Mouse (Mus musculus): Measurements from ENCODE around the gene Fam174b. TPM values are rescaled to one million over a fixed set of nuclear protein-coding genes. Genes with fewer than 3 reads are reported as not detected.

Gene Fam174b
- polyA plus RNA-seq (2012; rRNA removed) (20.8 and 23.4 TPM in 2 replicates), polyA plus RNA-seq (2014; fragmentation: Nextera tagmentation; extraction: Ambion mirVana) (31.3 and 34.4 TPM in 2 replicates)

- peaks cover 14% of the 10 kb centered on the region for H3K27me3 ChIP-seq (ENCODE audit: control insufficient read depth, insufficient read depth, low read length)
- H3K4me1 ChIP-seq (ENCODE audit: control insufficient read depth, insufficient read depth, low read length), result peaks cover 14% of the 10 kb centered on the region
- DNase-seq (ENCODE audit: low spot score) (peak; percentile 54), ATAC-seq (ENCODE audit: low FRiP score, low read depth) (peak; percentile 83)
- no peaks in the 10 kb centered on the region for H3K9me3 ChIP-seq (ENCODE audit: control insufficient read depth, low read length)
- no peaks in the 10 kb centered on the region for H3K36me3 ChIP-seq (ENCODE audit: control insufficient read depth, insufficient read depth, low read length)
- peak within 1 kb of the TSS; percentile 66 for H3K4me3 ChIP-seq (replicated peaks; ENCODE audit: low read length)
- TF ChIP-seq POLR2A (IDR thresholded peaks at IDR 0.05; ENCODE audit: borderline replicate concordance, extremely low read depth, insufficient read depth, insufficient read length), result no peak
- H3K4me2 ChIP-seq (replicated peaks; ENCODE audit: low read depth, low read length, severe bottlenecking), result peak within 1 kb of the TSS; percentile 98
- peak within 1 kb of the TSS; percentile 76 for H3K9ac ChIP-seq (ENCODE audit: low read depth, low read length, severe bottlenecking)
- peak within 1 kb of the TSS; percentile 52 for H3K27ac ChIP-seq (replicated peaks; ENCODE audit: low read depth, low read length)
- 1% methylated on average over 57 of the region's 94 CpGs for WGBS
Observed at GRCm38 (mm10) chr7:73740111-73741035, at the start of gene Fam174b. TSS of gene Fam174b (plus strand) at chr7:73740302.

- H3K27me3 ChIP-seq (ENCODE audit: control insufficient read depth, insufficient read depth, low read length), result no peaks in the 10 kb centered on the region
- no peaks in the 10 kb centered on the region for H3K4me1 ChIP-seq (ENCODE audit: control insufficient read depth, insufficient read depth, low read length)
- DNase-seq (ENCODE audit: low spot score), result no peak
- no peak overlapping the region for H3K4me3 ChIP-seq (replicated peaks; ENCODE audit: low read length)
- no peaks in the 10 kb centered on the region for H3K36me3 ChIP-seq (ENCODE audit: control insufficient read depth, insufficient read depth, low read length)
- H3K4me2 ChIP-seq (replicated peaks; ENCODE audit: low read depth, low read length, severe bottlenecking), result no peak overlapping the region
- ATAC-seq (ENCODE audit: low FRiP score, low read depth), result no peak
- H3K27ac ChIP-seq (replicated peaks; ENCODE audit: low read depth, low read length), result no peak overlapping the region
- H3K9me3 ChIP-seq (ENCODE audit: control insufficient read depth, low read length), result no peaks in the 10 kb centered on the region
- no peak for TF ChIP-seq POLR2A (IDR thresholded peaks at IDR 0.05; ENCODE audit: borderline replicate concordance, extremely low read depth, insufficient read depth, insufficient read length)
- H3K9ac ChIP-seq (ENCODE audit: low read depth, low read length, severe bottlenecking), result no peak overlapping the region
- 66% methylated on average over 3 of the region's 3 CpGs for WGBS
Observed at GRCm38 (mm10) chr7:73697092-73697491, 43.0 kb upstream of the Fam174b start.

- TF ChIP-seq POLR2A (IDR thresholded peaks at IDR 0.05; ENCODE audit: borderline replicate concordance, extremely low read depth, insufficient read depth, insufficient read length), result no peak
- ATAC-seq (ENCODE audit: low FRiP score, low read depth), result no peak
- H3K4me3 ChIP-seq (replicated peaks; ENCODE audit: low read length), result no peak overlapping the region
Observed at GRCm38 (mm10) chr7:73704305-73704704, 35.8 kb upstream of the Fam174b start.

GRCm38 (mm10) chr7:73713506-73713905, 26.6 kb upstream of the Fam174b start:
- DNase-seq (ENCODE audit: low spot score) (no peak), ATAC-seq (ENCODE audit: low FRiP score, low read depth) (no peak)
- Histone ChIP-seq H3K4me1 (ENCODE audit: control insufficient read depth, insufficient read depth, low read length) (0 out of 2 replicates have a peak, but pooled peaks cover 2% of the 10 kb centered on the region), H3K4me2 (replicated peaks; ENCODE audit: low read depth, low read length, severe bottlenecking) (no peak overlapping the region), H3K4me3 (replicated peaks; ENCODE audit: low read length) (no peak overlapping the region), H3K27ac (replicated peaks; ENCODE audit: low read depth, low read length) (no peak overlapping the region), H3K27me3 (ENCODE audit: control insufficient read depth, insufficient read depth, low read length) (no peaks in the 10 kb centered on the region), H3K36me3 (ENCODE audit: control insufficient read depth, insufficient read depth, low read length) (no peaks in the 10 kb centered on the region), H3K9me3 (ENCODE audit: control insufficient read depth, low read length) (peaks cover 4% of the 10 kb centered on the region; the same call in 1 of the 2 replicates), H3K9ac (ENCODE audit: low read depth, low read length, severe bottlenecking) (no peak overlapping the region)
- no peak for TF ChIP-seq POLR2A (IDR thresholded peaks at IDR 0.05; ENCODE audit: borderline replicate concordance, extremely low read depth, insufficient read depth, insufficient read length)
- WGBS, result 89% methylated on average over 8 of the region's 8 CpGs

More at GRCm38 (mm10) chr7:73704305-73704704, 35.8 kb upstream of the Fam174b start:
- Histone ChIP-seq H3K9me3 (ENCODE audit: control insufficient read depth, low read length) (no peaks in the 10 kb centered on the region), H3K9ac (ENCODE audit: low read depth, low read length, severe bottlenecking) (no peak overlapping the region), H3K36me3 (ENCODE audit: control insufficient read depth, insufficient read depth, low read length) (no peaks in the 10 kb centered on the region), H3K4me1 (ENCODE audit: control insufficient read depth, insufficient read depth, low read length) (no peaks in the 10 kb centered on the region), H3K4me2 (replicated peaks; ENCODE audit: low read depth, low read length, severe bottlenecking) (no peak overlapping the region), H3K27me3 (ENCODE audit: control insufficient read depth, insufficient read depth, low read length) (no peaks in the 10 kb centered on the region), H3K27ac (replicated peaks; ENCODE audit: low read depth, low read length) (no peak overlapping the region)
- no peak for DNase-seq (ENCODE audit: low spot score)

GRCm38 (mm10) chr7:73715928-73716749, 24.0 kb upstream of the Fam174b start:
- H3K4me2 ChIP-seq (replicated peaks; ENCODE audit: low read depth, low read length, severe bottlenecking), result peak overlapping the region; percentile 13; the same call in 1 of the 2 replicates
- no peak overlapping the region for H3K9ac ChIP-seq (ENCODE audit: low read depth, low read length, severe bottlenecking)
- DNase-seq (ENCODE audit: low spot score), result peak; percentile 81

More at GRCm38 (mm10) chr7:73715928-73716749, 24.0 kb upstream of the Fam174b start:
- 30% methylated on average over 15 of the region's 15 CpGs for WGBS
- peak overlapping the region; percentile 71; the same call in 1 of the 2 replicates for H3K27ac ChIP-seq (replicated peaks; ENCODE audit: low read depth, low read length)
- no peak for TF ChIP-seq POLR2A (IDR thresholded peaks at IDR 0.05; ENCODE audit: borderline replicate concordance, extremely low read depth, insufficient read depth, insufficient read length)
- peaks cover 4% of the 10 kb centered on the region; the same call in 1 of the 2 replicates for H3K9me3 ChIP-seq (ENCODE audit: control insufficient read depth, low read length)
- 0 out of 2 replicates have a peak, but pooled peaks cover 2% of the 10 kb centered on the region for H3K4me1 ChIP-seq (ENCODE audit: control insufficient read depth, insufficient read depth, low read length)
- peak; percentile 89 for ATAC-seq (ENCODE audit: low FRiP score, low read depth)
- no peaks in the 10 kb centered on the region for H3K27me3 ChIP-seq (ENCODE audit: control insufficient read depth, insufficient read depth, low read length)
- no peak overlapping the region for H3K4me3 ChIP-seq (replicated peaks; ENCODE audit: low read length)
- no peaks in the 10 kb centered on the region for H3K36me3 ChIP-seq (ENCODE audit: control insufficient read depth, insufficient read depth, low read length)

Measured in limb, embryonic 14.5 days (tissue).